Mouse (Mus musculus): ENCODE measurements around the gene Mastl.

GRCm38 (mm10) chr2:23172305-23172704 lies 16.5 kb upstream of the Mastl start:
- no peak for TF ChIP-seq CTCF (IDR thresholded peaks at IDR 0.05; ENCODE audit: control insufficient read depth, insufficient read depth, low read length)
- TF ChIP-seq POLR2A (IDR thresholded peaks at IDR 0.05; ENCODE audit: borderline replicate concordance, control insufficient read depth, low read depth, low read length) = no peak
